Mouse (Mus musculus) heart, adult 2 months (tissue): ENCODE results near the gene Rarres2.
"Not testable (repeated sequence)": the region's sequence is repeated elsewhere in the genome, so short reads cannot be mapped to it uniquely, and the experiment has no call there.

Source experiments
- CTCF ChIP-seq: fragments of 200-600 bp; IDR thresholded peaks from 2 replicates; pipeline ENCODE4 v1.8.1; 2022; ENCODE audit warnings: antibody characterized with exemption, mild to moderate bottlenecking, moderate library complexity
- EP300 ChIP-seq: fragments of 200-500 bp; IDR thresholded peaks from 2 replicates; pipeline ENCODE4 v1.6.1; 2011; ENCODE audit warnings: low read depth, low read length, control low read depth; ENCODE audit not compliant: insufficient read depth
- POLR2A ChIP-seq: fragments of 200-500 bp; IDR thresholded peaks from 2 replicates; pipeline ENCODE4 v1.6.1; 2011; ENCODE audit warnings: mild to moderate bottlenecking, low read depth, low read length, control low read depth; ENCODE audit not compliant: insufficient read depth

DNA sequence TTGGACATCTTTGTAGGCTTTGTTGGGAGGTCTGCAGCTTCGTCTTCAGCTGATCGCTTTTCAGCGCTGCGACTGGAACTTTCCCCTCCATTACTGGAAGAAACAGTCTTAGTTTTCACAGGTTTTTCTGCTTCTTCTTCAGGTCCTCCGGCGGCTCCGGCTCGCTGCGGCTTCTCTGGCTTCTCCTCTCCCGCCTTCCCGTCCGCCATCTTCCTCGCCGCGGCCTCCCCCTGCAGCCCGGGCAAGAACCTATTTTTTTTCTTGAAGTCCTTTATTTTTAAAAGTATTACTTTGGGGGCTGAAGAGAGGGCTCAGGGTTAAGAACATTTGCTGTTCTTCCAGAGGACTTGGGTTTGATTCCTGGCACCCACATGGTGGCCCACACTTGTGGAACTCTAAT is 47.7 kb downstream of the Rarres2 start:
- not testable (repeated sequence) for TF ChIP-seq EP300, POLR2A, CTCF
